Mouse (Mus musculus) cerebellum, postnatal 25 days (tissue): ENCODE data around the gene Zc3h7b.

Experiments used
- DNase-seq, 2 experiments: peaks; one replicate each; pipeline ENCODE4 v3.0.0; 2021; ENCODE audit warnings: mixed read lengths in 2 of 2

The Zc3h7b gene

DNA sequence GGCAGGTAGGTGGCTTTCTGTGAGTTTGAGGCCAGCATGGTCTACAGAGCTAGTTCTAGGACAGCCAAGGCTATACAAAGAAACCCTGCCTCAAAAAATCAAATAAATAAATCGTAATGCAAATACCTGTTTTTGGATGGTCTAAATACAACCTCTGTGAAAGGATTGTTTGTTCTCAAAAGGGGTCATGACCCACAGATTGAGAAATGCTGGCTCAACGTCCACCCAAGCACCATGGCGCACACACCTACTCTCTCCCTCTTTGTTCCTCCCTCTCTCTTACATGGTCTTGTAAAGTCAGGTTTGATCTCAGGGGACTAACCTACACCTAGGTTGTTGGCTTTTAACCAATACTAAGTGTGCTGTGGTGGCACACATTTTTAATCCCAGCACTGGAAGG is 77.8 kb downstream of the Zc3h7b start:
- DNase-seq, result no peak

DNA sequence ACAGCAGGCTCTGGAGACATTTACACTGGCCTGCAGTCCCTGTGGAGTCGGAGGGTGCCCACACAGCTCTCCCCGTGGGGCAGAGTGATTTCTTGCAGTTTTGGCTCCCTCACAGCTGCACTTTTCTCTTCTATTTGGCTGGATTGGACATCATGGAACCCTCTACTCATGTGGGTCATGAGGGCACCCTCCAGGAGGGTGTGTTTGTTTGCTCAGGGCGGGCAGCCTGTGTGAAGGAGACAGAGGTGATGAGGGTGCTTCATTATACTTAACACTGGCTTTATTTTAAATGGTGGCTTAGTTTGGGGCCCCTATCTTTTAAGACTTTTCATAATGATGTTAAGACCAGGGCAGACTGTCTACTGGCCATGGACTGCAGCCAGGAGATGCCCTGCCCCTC is 80.0 kb downstream of the Zc3h7b start:
- no peak for DNase-seq

GRCm38 (mm10) chr15:81828426-81829207 is 83.8 kb downstream of the Zc3h7b start:
- DNase-seq, result peak in 1 of 2 experiments; percentile 16

DNA sequence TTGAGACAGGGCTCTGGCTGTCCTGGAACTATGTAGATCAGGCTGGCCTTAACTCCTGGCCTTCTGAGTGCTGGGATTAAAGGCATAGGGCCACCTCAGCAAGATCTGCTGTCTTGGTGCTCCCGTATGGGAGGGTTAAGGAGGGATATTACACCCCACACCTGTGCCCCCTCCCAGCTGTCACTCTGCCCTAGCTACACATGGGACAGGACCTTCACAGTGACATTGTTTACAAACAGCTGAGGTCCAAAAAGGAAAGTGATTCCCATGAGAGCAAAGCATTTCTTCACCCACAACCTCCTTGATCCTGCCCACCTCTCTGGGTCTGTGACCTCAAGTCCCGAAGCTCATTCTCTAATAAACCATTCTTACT is 84.3 kb downstream of the Zc3h7b start:
- no peak for DNase-seq

GRCm38 (mm10) chr15:81830530-81830929 is 85.7 kb downstream of the Zc3h7b start:
- no peak for DNase-seq

- peak; percentile 91 to 96 for DNase-seq
Measured at GRCm38 (mm10) chr15:81831136-81831825, 86.4 kb downstream of the Zc3h7b start.

- no peak for DNase-seq
Measured at GRCm38 (mm10) chr15:81832219-81832618, 87.4 kb downstream of the Zc3h7b start.

- DNase-seq, result no peak
Measured at GRCm38 (mm10) chr15:81833481-81833880, 88.6 kb downstream of the Zc3h7b start.

DNA sequence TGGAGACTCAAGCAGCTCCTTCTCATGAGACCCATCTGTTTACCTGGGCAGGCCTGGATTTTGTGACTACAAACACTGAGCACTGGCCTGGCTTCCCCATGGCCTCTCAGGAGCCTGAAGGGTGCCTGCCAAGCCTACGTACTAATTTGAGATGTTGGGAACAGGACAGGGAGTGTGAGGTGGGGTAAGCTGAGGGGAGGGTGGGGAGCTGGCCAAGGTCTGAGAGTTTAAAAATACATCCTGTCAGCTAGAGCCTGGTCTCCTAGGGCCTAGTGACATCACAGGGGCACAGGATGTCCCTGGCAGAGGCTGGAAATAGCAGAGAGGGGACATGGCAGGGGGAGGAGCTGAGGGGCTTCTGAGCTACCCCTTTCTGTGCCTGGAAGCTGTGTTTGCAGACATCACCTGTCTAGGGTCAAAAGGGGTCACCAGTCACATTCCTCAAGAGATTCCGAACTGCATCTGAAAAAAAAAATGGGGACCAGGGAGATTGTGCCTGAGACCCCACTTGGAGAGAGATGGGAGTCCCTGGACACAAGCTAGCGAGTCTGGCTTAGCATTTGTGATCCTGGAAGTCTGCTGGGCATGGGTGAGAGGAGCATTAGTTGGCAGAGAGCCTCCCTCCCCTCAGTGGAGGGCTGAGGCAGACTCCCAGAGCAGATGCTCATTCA is 89.4 kb downstream of the Zc3h7b start:
- DNase-seq, result peak; percentile 67 to 68

DNA sequence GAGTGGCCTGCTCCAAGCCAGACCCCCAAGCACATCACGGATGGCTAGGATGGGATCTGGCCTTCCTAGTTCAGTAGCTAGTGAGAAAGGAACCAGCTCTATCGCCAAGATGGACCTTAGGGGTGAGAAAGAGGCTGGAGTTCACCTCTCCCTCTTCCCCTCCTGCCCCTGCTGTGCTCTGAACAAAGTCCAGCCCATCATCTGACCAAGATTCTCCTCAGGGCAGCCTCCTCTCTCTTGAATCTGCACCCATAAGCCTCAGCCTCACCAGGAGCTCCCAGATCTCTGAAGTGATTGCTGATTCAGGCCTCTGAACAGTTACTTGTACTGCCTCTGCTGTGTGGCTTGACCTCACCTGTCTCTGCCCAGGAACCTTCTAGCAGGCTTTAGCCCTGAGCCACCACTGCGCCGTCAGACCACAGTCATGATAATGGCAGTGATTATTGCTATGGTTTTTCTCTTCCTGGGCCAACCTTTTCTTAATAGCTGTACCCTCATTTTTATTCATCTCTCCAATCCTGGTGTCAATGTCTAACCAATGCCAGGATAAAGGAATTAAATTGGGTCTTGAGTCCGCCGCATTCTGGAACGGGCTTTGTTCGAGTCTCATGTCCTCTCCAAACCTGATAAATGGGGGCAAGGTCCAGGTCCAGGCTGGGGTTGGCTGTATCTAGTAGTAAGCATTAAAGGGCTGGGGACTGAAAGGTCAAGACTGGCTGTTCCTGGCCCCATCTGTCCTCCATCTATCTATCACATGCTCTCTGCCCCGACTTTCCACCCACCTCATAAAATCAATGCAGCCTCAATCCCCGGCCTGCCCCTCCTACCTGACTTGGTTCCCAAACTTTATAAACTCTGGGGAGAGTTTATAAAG is 90.4 kb downstream of the Zc3h7b start:
- DNase-seq, result no peak

GRCm38 (mm10) chr15:81836124-81836821 is 91.4 kb downstream of the Zc3h7b start:
- DNase-seq, result peak; percentile 87

DNA sequence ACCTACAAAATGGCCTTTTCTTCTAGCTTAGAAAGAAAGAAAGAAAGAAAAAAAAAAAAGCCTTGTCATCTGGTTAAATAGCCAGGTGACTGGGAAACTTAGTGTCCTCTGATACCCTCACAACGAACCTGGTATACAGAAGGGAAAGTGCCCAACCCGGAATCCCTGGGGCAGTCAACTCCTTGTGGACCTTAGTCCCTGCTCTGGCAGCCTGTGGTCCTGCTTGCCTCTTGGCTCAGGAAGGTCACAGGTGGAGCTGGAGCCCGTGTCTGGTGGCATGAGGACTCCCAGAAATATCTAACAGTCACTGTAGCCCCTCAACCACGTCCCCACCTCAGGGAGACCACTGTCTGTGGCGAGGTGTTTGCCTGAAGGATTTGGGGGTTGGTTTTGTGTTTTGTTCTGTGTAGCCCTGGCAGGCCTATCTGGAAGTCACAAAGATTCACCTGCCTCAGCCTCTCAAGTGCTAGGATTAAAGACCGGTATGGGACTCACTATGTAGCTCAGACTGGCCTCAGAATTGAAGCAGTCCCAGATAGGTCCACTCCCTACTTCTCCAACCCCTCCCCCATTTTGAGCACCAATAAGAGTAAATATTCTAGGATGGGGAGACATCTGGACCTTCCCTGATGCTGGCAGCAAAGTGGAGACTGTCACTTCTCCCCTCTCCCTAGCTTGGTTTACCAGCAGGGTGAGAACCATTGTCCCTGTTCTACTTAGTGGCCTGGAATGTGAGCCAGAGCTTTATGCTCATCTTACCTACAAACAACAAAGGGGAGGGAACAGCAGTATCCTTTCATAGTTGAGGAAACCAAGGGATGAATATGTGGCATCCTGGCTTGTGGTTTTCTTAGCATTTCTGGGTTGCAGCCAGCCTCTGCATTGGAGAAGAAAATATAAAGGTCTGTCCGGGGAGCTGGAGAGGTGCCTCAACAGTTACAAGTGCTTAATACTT is 92.4 kb downstream of the Zc3h7b start:
- DNase-seq, result peak in 1 of 2 experiments; percentile 53

DNA sequence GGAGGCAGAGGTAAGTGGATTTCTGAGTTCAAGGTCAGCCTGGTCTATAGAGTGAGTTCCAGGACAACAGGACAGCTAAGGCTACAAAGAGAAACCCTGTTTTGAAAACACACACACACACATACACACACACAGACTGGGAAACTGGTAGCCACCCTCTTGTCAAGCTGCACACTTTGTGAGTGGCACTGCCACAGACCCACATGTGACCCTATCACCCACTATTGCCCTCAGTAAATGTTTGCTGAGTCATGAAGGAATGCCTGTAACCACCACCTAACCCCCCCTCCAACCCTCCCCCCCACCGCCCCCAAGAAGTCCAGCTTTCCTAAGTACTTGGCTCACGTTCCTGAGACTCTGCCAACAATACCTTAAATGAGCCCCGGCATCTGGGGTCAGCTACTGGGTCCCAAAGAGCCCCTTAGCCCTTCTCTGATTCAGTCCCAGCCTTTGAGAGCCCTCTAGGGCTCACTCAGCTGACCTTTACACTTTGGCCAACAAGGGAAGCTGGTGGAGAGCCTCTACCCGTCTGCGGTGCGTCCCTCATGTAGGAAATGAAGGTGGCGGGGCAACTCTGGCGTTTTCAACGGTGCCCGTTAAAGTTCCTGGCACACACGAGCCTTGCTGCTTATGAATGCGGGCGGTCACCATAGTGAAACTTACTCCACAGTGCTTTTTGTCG is 93.8 kb downstream of the Zc3h7b start:
- DNase-seq, result peak in 1 of 2 experiments; percentile 51

- DNase-seq, result peak; percentile 97 to 99
Measured at GRCm38 (mm10) chr15:81839634-81840033, 94.8 kb downstream of the Zc3h7b start.

DNA sequence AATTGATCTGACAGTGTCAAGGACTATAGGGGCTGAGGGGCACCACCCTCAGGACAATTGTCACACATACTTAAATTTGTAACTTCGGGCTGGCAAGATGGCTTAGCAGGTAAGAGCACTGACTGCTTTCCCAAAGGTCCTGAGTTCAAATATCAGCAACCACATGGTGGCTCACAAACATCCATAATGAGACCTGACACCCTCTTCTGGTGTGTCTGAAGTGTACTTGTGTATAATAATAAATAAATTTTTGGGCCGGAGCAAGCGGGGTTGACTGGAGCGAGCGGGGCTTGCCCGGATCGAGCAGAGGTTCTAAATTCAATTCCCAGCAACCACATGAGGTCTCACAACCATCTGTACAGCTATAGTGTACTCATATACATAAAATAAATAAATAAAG is 95.4 kb downstream of the Zc3h7b start:
- no peak for DNase-seq

- no peak for DNase-seq
Measured at GRCm38 (mm10) chr15:81842275-81842674, 97.4 kb downstream of the Zc3h7b start.

- DNase-seq, result no peak
Measured at GRCm38 (mm10) chr15:81845033-81845625, 100.3 kb downstream of the Zc3h7b start.

DNA sequence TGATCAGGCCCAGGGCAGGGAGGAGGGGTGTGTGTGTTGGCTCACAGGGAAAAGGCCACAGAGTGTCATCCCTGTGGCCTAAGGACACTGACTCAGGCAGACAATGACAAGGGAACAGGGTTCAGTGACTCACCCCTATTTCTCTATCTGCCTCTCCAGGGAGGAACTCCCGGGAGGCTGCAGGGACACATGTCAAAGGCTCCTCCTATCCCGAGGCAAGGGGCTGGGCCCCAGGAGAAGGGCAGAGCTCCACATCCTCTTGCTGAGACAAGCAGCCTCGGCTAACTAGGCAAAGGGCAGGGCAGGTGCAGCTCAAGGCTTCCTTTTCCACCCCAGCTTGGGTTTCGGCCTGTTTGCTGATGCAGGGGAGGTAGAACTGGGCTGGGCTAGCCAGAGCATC is 100.9 kb downstream of the Zc3h7b start:
- no peak for DNase-seq
